Mouse (Mus musculus) spleen, adult 2 months (tissue): ENCODE data around the gene A930033H14Rik.

Source experiments
- CTCF ChIP-seq: fragments of 200-500 bp; IDR thresholded peaks from 2 replicates; pipeline ENCODE4 v1.5.1; 2011; ENCODE audit warnings: mild to moderate bottlenecking, inconsistent platforms; ENCODE audit not compliant: insufficient read depth, insufficient read length, insufficient replicate concordance; ENCODE audit errors: extremely low read depth
- POLR2A ChIP-seq: fragments of 200-500 bp; IDR thresholded peaks from 2 replicates; pipeline ENCODE4 v1.6.1; 2011; ENCODE audit warnings: low read depth, low read length, inconsistent platforms

- TF ChIP-seq CTCF = no peak
- TF ChIP-seq POLR2A = no peak
Observed at GRCm38 (mm10) chr10:69251254-69251653, 38.4 kb upstream of the A930033H14Rik start.
